Mouse (Mus musculus): ENCODE measurements around the gene Tfb2m. TPM values are rescaled to one million over a fixed set of nuclear protein-coding genes. Genes with fewer than 3 reads are reported as not detected.

The Tfb2m gene
- total and polyA plus RNA-seq, 3 experiments = 13.1 to 53.1 (median 48.3) TPM

DNA sequence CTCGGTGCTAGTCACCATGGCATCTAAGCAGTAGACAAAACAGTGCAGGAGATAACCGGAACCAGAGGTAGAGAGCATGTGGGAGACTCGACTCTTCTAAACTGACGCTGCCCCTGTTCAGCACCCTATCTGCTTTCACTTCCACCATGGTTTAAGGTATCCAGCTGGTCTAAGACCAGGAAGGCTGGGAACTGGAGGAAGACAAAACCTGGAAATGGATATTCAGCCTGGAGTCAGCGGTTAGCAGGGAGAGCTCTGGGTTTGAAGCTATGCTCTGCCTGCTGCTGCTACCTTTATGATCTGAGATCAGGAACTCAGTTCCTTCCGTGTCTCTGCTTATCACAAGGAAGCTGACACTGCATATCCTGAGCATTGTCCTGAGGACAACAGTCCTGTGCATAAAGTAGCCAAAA is 36.0 kb upstream of the Tfb2m start:
- Histone ChIP-seq H3K27ac (ENCODE audit: insufficient read depth, low read depth) (no peak overlapping the region), H3K9ac (ENCODE audit: insufficient read depth, low read depth) (no peak overlapping the region), H3K79me2 (replicated peaks; ENCODE audit: control insufficient read depth, extremely low read depth, insufficient read depth, poor library complexity, severe bottlenecking) (no peaks in the 10 kb centered on the region), H3K4me3 (replicated peaks in 1 of 3; ENCODE audit: low read depth in 2 of 3, low read length in 2 of 3, poor library complexity in 1 of 3) (no peak overlapping the region), H3K9me3 (replicated peaks; ENCODE audit: low read length) (no peaks in the 10 kb centered on the region), H3K36me3 (replicated peaks in 1 of 2; ENCODE audit: control insufficient read depth in 1 of 2, insufficient read depth in 1 of 2, low read length in 1 of 2) (peaks cover 4 to 37% of the 10 kb centered on the region in 2 experiments), H3K4me2 (ENCODE audit: insufficient read depth, low read depth, poor library complexity, severe bottlenecking) (no peak overlapping the region), H3K27me3 (replicated peaks) (no peaks in the 10 kb centered on the region), H3K4me1 (ENCODE audit: control insufficient read depth in 1 of 2, insufficient read depth in 2 of 2) (peaks cover 0 to 23% of the 10 kb centered on the region in 2 experiments; a peak in 2 of 4 replicates)
- in situ Hi-C loops (cut with MboI; ENCODE audit: low pct_ligation_motif_present, low pct_unique_long_range_greater_than_20kb, low sequenced_read_pairs) (no loop called here), dilution Hi-C loops (cut with MboI; ENCODE audit: extremely low pct_ligation_motif_present, extremely low pct_unique_long_range_greater_than_20kb, low sequenced_read_pairs) (no loop called here)
- no peak for DNase-seq (ENCODE audit: extremely low read depth)
- TF ChIP-seq HCFC1 (IDR thresholded peaks at IDR 0.05; ENCODE audit: low read depth, low read length) = no peak
- TF ChIP-seq POLR2AphosphoS2 (IDR thresholded peaks at IDR 0.05; ENCODE audit: low read depth, low read length) = no peak
- no peak for TF ChIP-seq ETS1 (conservative IDR thresholded peaks at IDR 0.05; ENCODE audit: low read depth, low read length)
- no peak for TF ChIP-seq JUND (conservative IDR thresholded peaks at IDR 0.05; ENCODE audit: low read depth, low read length)
- TF ChIP-seq UBTF (IDR thresholded peaks at IDR 0.05; ENCODE audit: low read depth, low read length) = no peak
- no peak for TF ChIP-seq TBP (conservative IDR thresholded peaks at IDR 0.05; ENCODE audit: low read depth, low read length)
- no peak for TF ChIP-seq CTCF (conservative IDR thresholded peaks at IDR 0.05 in 1 of 2, IDR thresholded peaks at IDR 0.05 in 1 of 2; ENCODE audit: low read depth in 2 of 2, low read length in 2 of 2)
- no peak for TF ChIP-seq MXI1 (IDR thresholded peaks at IDR 0.05; ENCODE audit: low read depth, low read length)
- TF ChIP-seq MYC (IDR thresholded peaks at IDR 0.05; ENCODE audit: low read depth, low read length) = no peak
- TF ChIP-seq NRF1 (IDR thresholded peaks at IDR 0.05; ENCODE audit: low read depth, low read length) = no peak
- no peak for TF ChIP-seq USF1 (IDR thresholded peaks at IDR 0.05; ENCODE audit: low read depth, low read length)
- TF ChIP-seq SMC3 (IDR thresholded peaks at IDR 0.05; ENCODE audit: low read depth, low read length) = no peak
- TF ChIP-seq ZKSCAN1 (IDR thresholded peaks at IDR 0.05; ENCODE audit: borderline replicate concordance, low read depth, low read length) = no peak
- TF ChIP-seq TCF12 (IDR thresholded peaks at IDR 0.05; ENCODE audit: low read depth, low read length) = no peak
- no peak for TF ChIP-seq IRF4 (IDR thresholded peaks at IDR 0.05; ENCODE audit: low read depth, low read length)
- no peak for TF ChIP-seq JUN (IDR thresholded peaks at IDR 0.05; ENCODE audit: insufficient read depth, low read depth, low read length)
- TF ChIP-seq MAZ (IDR thresholded peaks at IDR 0.05; ENCODE audit: low read depth, low read length) = no peak
- TF ChIP-seq RAD21 (IDR thresholded peaks at IDR 0.05; ENCODE audit: low read depth, low read length) = no peak
- no peak for TF ChIP-seq USF2 (conservative IDR thresholded peaks at IDR 0.05; ENCODE audit: low read depth, low read length)
- TF ChIP-seq RCOR1 (conservative IDR thresholded peaks at IDR 0.05; ENCODE audit: low read depth, low read length) = no peak

DNA sequence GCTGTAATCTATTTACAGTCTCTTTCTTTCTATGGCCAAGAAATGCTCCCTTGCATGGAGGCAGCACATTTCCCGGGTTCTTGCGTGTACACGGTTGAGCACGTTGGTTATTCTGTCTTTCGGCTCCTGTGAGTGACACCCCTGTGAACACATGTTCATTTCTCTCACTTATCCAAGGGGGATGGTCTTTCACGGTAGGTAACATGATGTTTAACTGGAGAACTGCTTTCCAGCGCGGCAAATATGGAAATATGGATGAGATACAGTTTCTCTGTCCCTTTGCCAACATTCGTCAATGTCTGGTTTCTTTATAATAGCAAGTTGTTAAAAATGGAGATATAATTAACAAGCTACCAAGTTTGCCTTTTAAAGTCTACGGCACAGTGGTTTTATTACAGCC is 35.4 kb upstream of the Tfb2m start:
- dilution Hi-C loops (cut with MboI; ENCODE audit: extremely low pct_ligation_motif_present, extremely low pct_unique_long_range_greater_than_20kb, low sequenced_read_pairs) (no loop called here), in situ Hi-C loops (cut with MboI; ENCODE audit: low pct_ligation_motif_present, low pct_unique_long_range_greater_than_20kb, low sequenced_read_pairs) (no loop called here)
- H3K4me2 ChIP-seq (ENCODE audit: insufficient read depth, low read depth, poor library complexity, severe bottlenecking) = no peak overlapping the region
- no peaks in the 10 kb centered on the region for H3K27me3 ChIP-seq (replicated peaks)
- no peak overlapping the region for H3K4me3 ChIP-seq (replicated peaks in 1 of 3; ENCODE audit: low read depth in 2 of 3, low read length in 2 of 3, poor library complexity in 1 of 3)
- no peak overlapping the region for H3K27ac ChIP-seq (ENCODE audit: insufficient read depth, low read depth)
- H3K9ac ChIP-seq (ENCODE audit: insufficient read depth, low read depth) = no peak overlapping the region
- peaks cover 4 to 37% of the 10 kb centered on the region in 2 experiments for H3K36me3 ChIP-seq (replicated peaks in 1 of 2; ENCODE audit: control insufficient read depth in 1 of 2, insufficient read depth in 1 of 2, low read length in 1 of 2)
- DNase-seq (ENCODE audit: extremely low read depth) = no peak
- peaks cover 0 to 17% of the 10 kb centered on the region in 2 experiments; a peak in 2 of 4 replicates for H3K4me1 ChIP-seq (ENCODE audit: control insufficient read depth in 1 of 2, insufficient read depth in 2 of 2)
- TF ChIP-seq ELF1 (IDR thresholded peaks at IDR 0.05; ENCODE audit: low read depth, low read length) (no peak), HCFC1 (IDR thresholded peaks at IDR 0.05; ENCODE audit: low read depth, low read length) (no peak), IRF4 (IDR thresholded peaks at IDR 0.05; ENCODE audit: low read depth, low read length) (no peak), RCOR1 (conservative IDR thresholded peaks at IDR 0.05; ENCODE audit: low read depth, low read length) (no peak), KAT2A (IDR thresholded peaks at IDR 0.05; ENCODE audit: insufficient replicate concordance, low read length) (no peak), MAFK (IDR thresholded peaks at IDR 0.05; ENCODE audit: insufficient replicate concordance, low read length) (no peak), SIN3A (IDR thresholded peaks at IDR 0.05; ENCODE audit: low read length) (no peak), EP300 (IDR thresholded peaks at IDR 0.05; ENCODE audit: low read length) (no peak), ZMIZ1 (IDR thresholded peaks at IDR 0.05; ENCODE audit: low read depth, low read length) (no peak), TBP (conservative IDR thresholded peaks at IDR 0.05; ENCODE audit: low read depth, low read length) (no peak), JUN (IDR thresholded peaks at IDR 0.05; ENCODE audit: insufficient read depth, low read depth, low read length) (no peak)
- no peaks in the 10 kb centered on the region for H3K9me3 ChIP-seq (replicated peaks; ENCODE audit: low read length)
- no peaks in the 10 kb centered on the region for H3K79me2 ChIP-seq (replicated peaks; ENCODE audit: control insufficient read depth, extremely low read depth, insufficient read depth, poor library complexity, severe bottlenecking)

Data from CH12.LX (cell line).